Mouse (Mus musculus) stomach, embryonic 14.5 days (tissue): ENCODE measurements around the gene Zdhhc16. TPM values are rescaled to one million over a fixed set of nuclear protein-coding genes. Genes with fewer than 3 reads are reported as not detected.

Experiments used
- ATAC-seq: fragments of 200-750 bp; cut with Nextera tagmentation; 2 replicates; pipeline ENCODE4 v1.8.0; 2017; ENCODE audit warnings: low read depth, moderate TSS enrichment; ENCODE audit not compliant: insufficient number of reproducible peaks, insufficient read depth, low FRiP score
- H3K27ac ChIP-seq: fragments of 300-500 bp; sonication (generic); 2 replicates; pipeline ENCODE4 v1.5.1; 2014; ENCODE audit warnings: mild to moderate bottlenecking, low read length, moderate library complexity, mixed read lengths
- H3K27me3 ChIP-seq: fragments of 300-500 bp; sonication (generic); 2 replicates; pipeline ENCODE4 v1.6.1; 2014; ENCODE audit warnings: low read length, control low read depth, mixed read lengths; ENCODE audit not compliant: control insufficient read depth, insufficient read depth
- H3K36me3 ChIP-seq: fragments of 300-500 bp; sonication (generic); 2 replicates; pipeline ENCODE4 v1.6.1; 2014; ENCODE audit warnings: mild to moderate bottlenecking, control low read depth, low read length, moderate library complexity, mixed read lengths; ENCODE audit not compliant: control insufficient read depth, insufficient read depth
- H3K4me1 ChIP-seq: fragments of 300-500 bp; sonication (generic); 2 replicates; pipeline ENCODE4 v1.6.1; 2014; ENCODE audit warnings: low read length, control low read depth, mixed read lengths; ENCODE audit not compliant: control insufficient read depth, insufficient read depth
- H3K4me2 ChIP-seq: fragments of 300-500 bp; sonication (generic); replicated peaks from 2 replicates; pipeline ENCODE4 v1.6.1; 2014; ENCODE audit warnings: low read depth, low read length, control low read depth
- H3K4me3 ChIP-seq: fragments of 300-500 bp; sonication (generic); 2 replicates; pipeline ENCODE4 v1.5.1; 2014; ENCODE audit warnings: low read depth, low read length, control low read depth
- H3K9ac ChIP-seq: fragments of 300-500 bp; sonication (generic); replicated peaks from 2 replicates; pipeline ENCODE4 v1.6.1; 2014; ENCODE audit warnings: low read depth, mild to moderate bottlenecking, control low read depth, low read length, moderate library complexity, mixed read lengths
- H3K9me3 ChIP-seq: fragments of 300-500 bp; sonication (generic); 2 replicates; pipeline ENCODE4 v1.6.1; 2016; ENCODE audit warnings: low read depth, low read length, control low read depth; ENCODE audit not compliant: control insufficient read depth
- WGBS: fragments of 180-500 bp; shearing (Covaris S2); extraction: QIAGEN DNeasy Blood & Tissue Kit; methylation state at CpG from one replicate; pipeline ENCODE4 v1.1.7; 2014; 5-methylcytosine and 5-hydroxymethylcytosine counted together
- polyA plus RNA-seq: library from polyadenylated mRNA; unstranded; fragments of >200 nt; fragmentation: Nextera tagmentation; extraction: Ambion mirVana; gene quantifications from 2 replicates; pipeline ENCODE4 v1.2.1, GENCODE M21; 2014

Zdhhc16 gene
- polyA plus RNA-seq, 1 experiment from 2014 or later, result 65.8 TPM

DNA sequence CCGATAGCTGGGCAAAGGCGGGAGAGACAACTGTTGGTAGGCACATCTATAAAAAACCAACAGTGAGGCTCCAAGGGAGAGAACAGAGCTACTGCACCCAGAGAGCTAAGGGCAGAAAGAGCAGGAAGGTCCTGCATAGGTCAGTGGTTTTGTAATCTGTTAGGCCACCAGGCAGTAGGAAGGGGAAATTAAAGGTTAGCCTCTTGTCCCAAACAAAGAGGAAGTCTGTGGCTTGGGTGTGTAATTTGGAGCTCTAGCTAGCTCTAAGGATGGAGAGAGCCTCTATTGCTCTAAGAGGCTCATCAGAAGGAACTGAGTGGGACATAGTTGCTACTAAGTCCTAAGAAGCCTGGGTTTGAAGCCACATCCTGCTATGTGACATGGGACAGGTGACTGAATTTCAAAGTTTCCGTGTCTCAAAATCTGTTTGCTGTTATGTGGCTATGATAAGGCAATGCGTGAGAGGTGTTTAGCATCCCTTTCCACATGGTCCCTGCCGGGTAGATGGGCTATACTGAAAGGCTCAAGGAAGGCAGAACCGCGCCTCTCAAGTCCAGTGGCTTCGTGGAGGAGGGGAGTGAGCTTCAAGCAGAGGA, 32.7 kb upstream of the Zdhhc16 start:
- ATAC-seq, result no peak
- Histone ChIP-seq H3K36me3 (no peaks in the 10 kb centered on the region), H3K27me3 (no peaks in the 10 kb centered on the region), H3K4me2 (no peak overlapping the region), H3K9ac (no peak overlapping the region), H3K4me1 (peaks cover 2% of the 10 kb centered on the region; the same call in 1 of the 2 replicates), H3K4me3 (no peak overlapping the region), H3K27ac (no peak overlapping the region), H3K9me3 (no peaks in the 10 kb centered on the region)
- WGBS, result 83% methylated on average over 8 of the region's 8 CpGs

GRCm38 (mm10) chr19:41901696-41902095, 31.6 kb upstream of the Zdhhc16 start:
- H3K9ac ChIP-seq, result no peak overlapping the region
- H3K27me3 ChIP-seq, result no peaks in the 10 kb centered on the region
- H3K9me3 ChIP-seq, result no peaks in the 10 kb centered on the region
- H3K4me3 ChIP-seq, result no peak overlapping the region
- H3K36me3 ChIP-seq, result no peaks in the 10 kb centered on the region
- peaks cover 2% of the 10 kb centered on the region; the same call in 1 of the 2 replicates for H3K4me1 ChIP-seq
- no peak overlapping the region for H3K4me2 ChIP-seq
- WGBS, result 45% methylated on average over 2 of the region's 2 CpGs
- H3K27ac ChIP-seq, result no peak overlapping the region; the same call in 1 of the 2 replicates
- ATAC-seq, result no peak

GRCm38 (mm10) chr19:41902848-41903593, 30.3 kb upstream of the Zdhhc16 start:
- no peaks in the 10 kb centered on the region for H3K36me3 ChIP-seq
- H3K27ac ChIP-seq, result no peak overlapping the region
- peaks cover 11% of the 10 kb centered on the region for H3K4me1 ChIP-seq
- H3K27me3 ChIP-seq, result no peaks in the 10 kb centered on the region
- WGBS, result 85% methylated on average over 10 of the region's 10 CpGs
- H3K4me2 ChIP-seq, result no peak overlapping the region
- ATAC-seq, result no peak
- no peaks in the 10 kb centered on the region for H3K9me3 ChIP-seq
- no peak overlapping the region for H3K9ac ChIP-seq
- no peak overlapping the region for H3K4me3 ChIP-seq

- no peaks in the 10 kb centered on the region for H3K9me3 ChIP-seq
- no peak overlapping the region for H3K27ac ChIP-seq
- no peak for ATAC-seq
- H3K4me2 ChIP-seq, result no peak overlapping the region
- no peaks in the 10 kb centered on the region for H3K27me3 ChIP-seq
- H3K36me3 ChIP-seq, result no peaks in the 10 kb centered on the region
- 81% methylated on average over 2 of the region's 2 CpGs for WGBS
- no peak overlapping the region for H3K9ac ChIP-seq
- peaks cover 11% of the 10 kb centered on the region for H3K4me1 ChIP-seq
- no peak overlapping the region for H3K4me3 ChIP-seq
These were observed 28.0 kb upstream of the Zdhhc16 start for GRCm38 (mm10) chr19:41905246-41905645.

DNA sequence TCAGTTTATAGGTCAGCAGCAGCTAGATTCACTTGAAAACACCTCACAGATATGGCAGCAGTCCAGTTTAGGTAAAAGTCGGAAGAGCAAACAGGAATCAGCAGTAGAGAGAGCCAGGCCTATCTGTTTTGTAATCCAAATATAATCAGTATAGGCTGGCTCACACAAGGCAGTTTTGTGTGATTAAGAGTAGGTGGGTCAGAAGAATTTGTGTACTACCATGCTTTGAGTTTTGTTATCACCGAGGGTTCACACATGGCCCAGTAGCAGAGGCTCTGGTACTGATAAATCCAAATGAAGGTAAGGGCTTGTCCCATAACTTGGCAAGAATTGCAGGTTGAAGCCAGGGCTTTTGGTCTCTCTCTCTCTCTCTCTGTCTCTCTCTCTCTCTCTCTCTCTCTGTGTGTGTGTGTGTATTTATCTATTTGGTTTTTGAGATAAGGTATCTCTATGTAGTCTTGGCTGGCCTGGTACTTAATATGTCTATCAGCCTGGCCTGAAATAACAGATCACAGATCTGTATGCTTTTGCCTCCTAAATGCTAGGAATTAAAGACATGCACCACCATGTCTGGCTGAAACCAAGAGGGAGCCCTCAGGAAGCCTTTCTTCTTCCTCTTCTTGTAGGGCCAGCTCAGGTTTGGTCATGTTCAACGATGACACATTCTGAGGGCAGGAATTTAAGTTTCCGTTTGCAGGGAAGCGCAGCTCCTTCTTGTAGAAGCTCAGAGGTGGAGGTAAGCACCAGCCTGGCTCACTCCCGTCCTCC, 26.8 kb upstream of the Zdhhc16 start:
- peaks cover 11% of the 10 kb centered on the region for H3K4me1 ChIP-seq
- H3K36me3 ChIP-seq, result no peaks in the 10 kb centered on the region
- H3K27me3 ChIP-seq, result no peaks in the 10 kb centered on the region
- no peak overlapping the region for H3K4me2 ChIP-seq
- H3K27ac ChIP-seq, result no peak overlapping the region
- no peak overlapping the region for H3K9ac ChIP-seq
- no peak for ATAC-seq
- no peaks in the 10 kb centered on the region for H3K9me3 ChIP-seq
- WGBS, result 33% methylated on average over 6 of the region's 6 CpGs
- H3K4me3 ChIP-seq, result no peak overlapping the region

- H3K4me2 ChIP-seq, result no peak overlapping the region
- H3K27ac ChIP-seq, result no peak overlapping the region
- WGBS, result 28% methylated on average over 8 of the region's 8 CpGs
- no peak overlapping the region for H3K9ac ChIP-seq
- no peaks in the 10 kb centered on the region for H3K36me3 ChIP-seq
- H3K4me3 ChIP-seq, result no peak overlapping the region
- ATAC-seq, result no peak
- H3K4me1 ChIP-seq, result peaks cover 9% of the 10 kb centered on the region; the same call in 1 of the 2 replicates
- H3K9me3 ChIP-seq, result no peaks in the 10 kb centered on the region
- H3K27me3 ChIP-seq, result no peaks in the 10 kb centered on the region
These were observed 26.1 kb upstream of the Zdhhc16 start for GRCm38 (mm10) chr19:41907079-41907760.

DNA sequence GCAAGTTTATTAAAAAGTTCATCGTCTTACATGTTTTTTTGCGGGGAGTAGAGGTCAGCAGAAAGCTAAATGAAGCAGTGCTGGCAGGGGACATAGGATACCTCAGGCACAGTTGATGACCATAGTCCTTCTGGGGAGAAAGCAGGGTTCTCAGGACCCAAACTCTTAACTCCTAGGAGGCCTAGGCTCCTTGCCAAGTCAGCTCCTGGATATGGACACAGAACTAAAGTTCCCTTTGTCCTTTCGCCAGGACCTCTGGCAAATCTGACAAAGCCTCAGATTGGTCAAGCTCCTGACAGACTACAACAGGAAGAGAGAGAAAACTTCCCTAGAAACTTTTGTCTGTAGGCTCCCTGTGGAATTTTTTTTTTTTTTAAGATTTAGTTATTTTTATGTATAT, 24.5 kb upstream of the Zdhhc16 start:
- Histone ChIP-seq H3K27ac (no peak overlapping the region), H3K4me2 (no peak overlapping the region), H3K4me3 (no peak overlapping the region), H3K9ac (no peak overlapping the region), H3K9me3 (no peaks in the 10 kb centered on the region), H3K4me1 (peaks cover 18% of the 10 kb centered on the region; the same call in 1 of the 2 replicates), H3K27me3 (no peaks in the 10 kb centered on the region), H3K36me3 (no peaks in the 10 kb centered on the region)
- ATAC-seq, result no peak
- WGBS, result 90% methylated on average over 3 of the region's 3 CpGs

- Histone ChIP-seq H3K9ac (no peak overlapping the region), H3K4me2 (no peak overlapping the region), H3K4me3 (no peak overlapping the region), H3K27me3 (no peaks in the 10 kb centered on the region), H3K27ac (no peak overlapping the region), H3K36me3 (peaks cover 4% of the 10 kb centered on the region; the same call in 1 of the 2 replicates), H3K4me1 (peaks cover 23% of the 10 kb centered on the region; the same call in 1 of the 2 replicates), H3K9me3 (no peaks in the 10 kb centered on the region)
- ATAC-seq, result no peak
- 72% methylated on average over 2 of the region's 2 CpGs for whole genome bisulfite sequencing
These were observed 22.9 kb upstream of the Zdhhc16 start for GRCm38 (mm10) chr19:41910396-41910795.
